Mouse (Mus musculus) CH12.LX (cell line): ENCODE data around the gene Ddost. TPM values are rescaled to one million over a fixed set of nuclear protein-coding genes. Genes with fewer than 3 reads are reported as not detected.

Experiments
- DNase-seq: peaks from one replicate; pipeline ENCODE4 v3.0.0-alpha.2; 2013; ENCODE audit errors: extremely low read depth
- H3K27ac ChIP-seq: 2 replicates; pipeline ENCODE4 v1.5.1; 2012; ENCODE audit warnings: low read depth, mild to moderate bottlenecking, control low read depth, moderate library complexity; ENCODE audit not compliant: insufficient read depth
- H3K27me3 ChIP-seq: replicated peaks from 2 replicates; pipeline ENCODE3; 2012; ENCODE audit warnings: inconsistent platforms
- H3K36me3 ChIP-seq, 2 experiments: replicated peaks in 1 of 2; 2 replicates each; pipeline versions ENCODE3 to v1.6.1; 2012; ENCODE audit warnings: inconsistent platforms in 1 of 2, low read length in 1 of 2, mild to moderate bottlenecking in 1 of 2, mixed read lengths in 1 of 2, moderate library complexity in 1 of 2; ENCODE audit not compliant: control insufficient read depth in 1 of 2, insufficient read depth in 1 of 2
- H3K4me1 ChIP-seq, 2 experiments: 2 replicates each; pipeline ENCODE4 v1.6.1; 2012; ENCODE audit warnings: inconsistent platforms in 1 of 2, moderate library complexity in 1 of 2; ENCODE audit not compliant: insufficient read depth in 2 of 2, control insufficient read depth in 1 of 2
- H3K4me2 ChIP-seq: 2 replicates; pipeline ENCODE4 v1.6.1; 2012; ENCODE audit warnings: low read depth, mild to moderate bottlenecking, control low read depth; ENCODE audit not compliant: poor library complexity, insufficient read depth, severe bottlenecking
- H3K4me3 ChIP-seq, 3 experiments: fragments of 150-350 bp in 1 of 3; sonication (generic) in 1 of 3; replicated peaks in 1 of 3; 2 replicates each; pipeline versions ENCODE3 to v1.5.1; 2011 to 2012; ENCODE audit warnings: low read depth in 2 of 3, low read length in 2 of 3, mild to moderate bottlenecking in 2 of 3, moderate library complexity in 2 of 3, control low read depth in 1 of 3, improper control_type of control experiment in 1 of 3, inconsistent platforms in 1 of 3, mixed read lengths in 1 of 3; ENCODE audit not compliant: poor library complexity in 1 of 3
- H3K79me2 ChIP-seq: replicated peaks from 2 replicates; pipeline ENCODE4 v1.6.1; 2012; ENCODE audit warnings: mild to moderate bottlenecking, moderate library complexity; ENCODE audit not compliant: control insufficient read depth, poor library complexity, insufficient read depth, severe bottlenecking; ENCODE audit errors: extremely low read depth
- H3K9ac ChIP-seq: 2 replicates; pipeline ENCODE4 v1.6.1; 2012; ENCODE audit warnings: low read depth, mild to moderate bottlenecking, control low read depth, moderate library complexity; ENCODE audit not compliant: insufficient read depth
- H3K9me3 ChIP-seq: replicated peaks from 2 replicates; pipeline ENCODE3; 2012; ENCODE audit warnings: low read length, inconsistent platforms, mixed read lengths
- CHD2 ChIP-seq: IDR thresholded peaks from 2 replicates; pipeline ENCODE4 v1.6.1; 2011; ENCODE audit warnings: low read length, improper control_type of control experiment
- EP300 ChIP-seq: IDR thresholded peaks from 2 replicates; pipeline ENCODE4 v1.6.1; 2011; ENCODE audit warnings: low read length, improper control_type of control experiment
- IRF4 ChIP-seq: IDR thresholded peaks from 2 replicates; pipeline ENCODE4 v1.6.1; 2014; ENCODE audit warnings: low read depth, mild to moderate bottlenecking, inconsistent platforms, low read length, improper control_type of control experiment
- JUN ChIP-seq: IDR thresholded peaks from 2 replicates; pipeline ENCODE4 v1.6.1; 2011; ENCODE audit warnings: low read depth, mild to moderate bottlenecking, low read length, improper control_type of control experiment, moderate library complexity; ENCODE audit not compliant: insufficient read depth
- JUND ChIP-seq: conservative IDR thresholded peaks from 2 replicates; pipeline ENCODE4 v1.6.1; 2011; ENCODE audit warnings: low read depth, low read length, improper control_type of control experiment
- MAZ ChIP-seq: IDR thresholded peaks from 2 replicates; pipeline ENCODE4 v1.6.1; 2012; ENCODE audit warnings: low read depth, mild to moderate bottlenecking, inconsistent platforms, low read length, improper control_type of control experiment, moderate library complexity
- MEF2A ChIP-seq: IDR thresholded peaks from 2 replicates; pipeline ENCODE4 v1.6.1; 2014; ENCODE audit warnings: low read depth, mild to moderate bottlenecking, inconsistent platforms, low read length, improper control_type of control experiment, borderline replicate concordance
- MXI1 ChIP-seq: IDR thresholded peaks from 2 replicates; pipeline ENCODE4 v1.6.1; 2011; ENCODE audit warnings: mild to moderate bottlenecking, low read depth, low read length, improper control_type of control experiment
- NELFE ChIP-seq: IDR thresholded peaks from 2 replicates; pipeline ENCODE4 v1.6.1; 2011; ENCODE audit warnings: low read depth, low read length, improper control_type of control experiment
- POLR2AphosphoS2 ChIP-seq: IDR thresholded peaks from 2 replicates; pipeline ENCODE4 v1.6.1; 2011; ENCODE audit warnings: low read depth, low read length, improper control_type of control experiment
- RAD21 ChIP-seq: IDR thresholded peaks from 2 replicates; pipeline ENCODE4 v1.6.1; 2011; ENCODE audit warnings: low read depth, mild to moderate bottlenecking, low read length, improper control_type of control experiment, moderate library complexity
- SMC3 ChIP-seq: IDR thresholded peaks from 2 replicates; pipeline ENCODE4 v1.6.1; 2011; ENCODE audit warnings: low read depth, low read length, improper control_type of control experiment
- TCF12 ChIP-seq: IDR thresholded peaks from 2 replicates; pipeline ENCODE4 v1.6.1; 2014; ENCODE audit warnings: low read depth, mild to moderate bottlenecking, inconsistent platforms, low read length, improper control_type of control experiment
- ZKSCAN1 ChIP-seq: IDR thresholded peaks from 2 replicates; pipeline ENCODE4 v1.6.1; 2012; ENCODE audit warnings: low read depth, inconsistent platforms, low read length, improper control_type of control experiment, borderline replicate concordance
- ZMIZ1 ChIP-seq: IDR thresholded peaks from 2 replicates; pipeline ENCODE4 v1.6.1; 2012; ENCODE audit warnings: low read depth, mild to moderate bottlenecking, inconsistent platforms, low read length, improper control_type of control experiment
- dilution Hi-C: fragments of 300-500 bp; cut with MboI; formaldehyde crosslinking; loops from 2 replicates; pipeline ENCODE4 v1.14.3; 2020; ENCODE audit warnings: low sequenced_read_pairs; ENCODE audit not compliant: extremely low pct_unique_long_range_greater_than_20kb, extremely low pct_ligation_motif_present
- in situ Hi-C: fragments of 300-500 bp; cut with MboI; formaldehyde crosslinking; loops from 3 replicates; pipeline ENCODE4 v1.14.3; 2019; ENCODE audit warnings: low sequenced_read_pairs, low pct_ligation_motif_present, low pct_unique_long_range_greater_than_20kb, mixed read lengths
- polyA plus RNA-seq: library from polyadenylated mRNA; unstranded; fragments of >175 nt; gene quantifications from 2 replicates; pipeline ENCODE4 v1.2.1, GENCODE M21; 2012; ENCODE audit warnings: low read depth; ENCODE audit not compliant: insufficient read length
- total RNA-seq, 2 experiments: library from RNA; depleted of rRNA; stranded (reverse); fragments of 300-350 nt in 1 of 2; fragments of >200 nt in 1 of 2; gene quantifications; 2 replicates each; pipeline ENCODE4 v1.2.3; 2012 to 2014

Gene Ddost
- total and polyA plus RNA-seq, 3 experiments, result 163 to 186 (median 164) TPM

DNA sequence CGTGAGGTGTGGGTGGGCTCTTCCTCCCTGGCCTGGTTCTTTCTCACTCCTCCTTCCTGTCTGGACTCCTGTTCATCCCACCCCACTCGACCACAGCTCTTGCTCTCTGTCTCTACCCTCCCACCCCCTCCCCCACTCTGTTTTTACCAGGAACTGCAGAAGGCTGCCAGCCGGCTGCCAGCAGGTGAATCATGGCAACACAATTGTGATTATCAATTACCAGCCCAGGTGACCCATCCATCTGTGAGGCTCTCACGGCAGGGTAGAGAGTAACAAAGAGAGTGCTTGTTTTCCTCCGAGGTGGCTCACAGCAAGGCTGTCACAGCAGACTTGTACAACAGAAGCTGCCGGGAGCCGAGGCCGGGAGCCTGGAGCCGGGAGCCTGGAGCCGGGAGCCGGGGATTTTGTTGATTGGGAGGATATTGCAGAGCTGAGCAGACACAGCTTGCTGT is 56.9 kb downstream of the Ddost start:
- peaks cover 5% of the 10 kb centered on the region for H3K9me3 ChIP-seq
- TF ChIP-seq MEF2A, result no peak
- TF ChIP-seq JUND, result no peak
- no peak for TF ChIP-seq SMC3
- no peak for TF ChIP-seq EP300
- TF ChIP-seq NELFE, result no peak
- no peak for TF ChIP-seq CHD2
- TF ChIP-seq MXI1, result no peak
- no peak for TF ChIP-seq IRF4
- no peak for TF ChIP-seq RAD21
- TF ChIP-seq JUN, result no peak
- TF ChIP-seq MAZ, result no peak
- TF ChIP-seq TCF12, result no peak
- no peak for TF ChIP-seq ZMIZ1
- TF ChIP-seq POLR2AphosphoS2, result no peak
- TF ChIP-seq ZKSCAN1, result no peak
- TF ChIP-seq, all 38 proteins: peak for 0
- Histone ChIP-seq H3K9ac (no peak overlapping the region), H3K36me3 (no peaks in the 10 kb centered on the region), H3K4me2 (no peak overlapping the region), H3K27ac (no peak overlapping the region), H3K4me1 (no peaks in the 10 kb centered on the region), H3K27me3 (peaks cover 84% of the 10 kb centered on the region), H3K79me2 (no peaks in the 10 kb centered on the region), H3K4me3 (no peak overlapping the region)
- dilution Hi-C loops (no loop called here), in situ Hi-C loops (no loop called here)
- DNase-seq, result no peak

Other genes with a start within 250 kb of the Ddost start
- 61.9 and 67.7 TPM in 2 replicates for gene Hp1bp3, start 88.4 kb upstream of the Ddost start, total RNA-seq (2012; rRNA removed)
- 66.9 and 73.7 TPM in 2 replicates for gene Hp1bp3, start 88.4 kb upstream of the Ddost start, total RNA-seq (2014; rRNA removed)
- 78.2 and 84.2 TPM in 2 replicates for gene Hp1bp3, start 88.4 kb upstream of the Ddost start, polyA plus RNA-seq
- 0.68 and 1.1 TPM in 2 replicates for gene Sh2d5, start 54.3 kb upstream of the Ddost start, total RNA-seq (2012; rRNA removed)
- 0.24 and 0.28 TPM in 2 replicates for gene Sh2d5, start 54.3 kb upstream of the Ddost start, total RNA-seq (2014; rRNA removed)
- 0.57 and 0.83 TPM in 2 replicates for gene Sh2d5, start 54.3 kb upstream of the Ddost start, polyA plus RNA-seq
- gene Kif17, start 54.3 kb upstream of the Ddost start, total RNA-seq (2012; rRNA removed), result 0.08 and 0.17 TPM in 2 replicates
- gene Kif17, start 54.3 kb upstream of the Ddost start, total RNA-seq (2014; rRNA removed), result 0.55 and 0.59 TPM in 2 replicates
- gene Kif17, start 54.3 kb upstream of the Ddost start, polyA plus RNA-seq, result 1.5 and 1.8 TPM in 2 replicates
- gene Pink1, start 21.6 kb downstream of the Ddost start, total RNA-seq (2012; rRNA removed), result 7.9 and 10.8 TPM in 2 replicates
- 7.0 and 7.1 TPM in 2 replicates for gene Pink1, start 21.6 kb downstream of the Ddost start, total RNA-seq (2014; rRNA removed)
- 5.5 and 7.2 TPM in 2 replicates for gene Pink1, start 21.6 kb downstream of the Ddost start, polyA plus RNA-seq
- gene Cda, start 63.3 kb downstream of the Ddost start, total RNA-seq (2012; rRNA removed), result not detected in 2 replicates
- gene Cda, start 63.3 kb downstream of the Ddost start, total RNA-seq (2014; rRNA removed), result not detected in 2 replicates
- not detected in 2 replicates for gene Cda, start 63.3 kb downstream of the Ddost start, polyA plus RNA-seq
- not detected in 2 replicates for gene Fam43b, start 91.8 kb downstream of the Ddost start, total RNA-seq (2012; rRNA removed)
- not detected in 2 replicates for gene Fam43b, start 91.8 kb downstream of the Ddost start, total RNA-seq (2014; rRNA removed)
- gene Fam43b, start 91.8 kb downstream of the Ddost start, polyA plus RNA-seq, result not detected in 2 replicates
- 12.3 and 19.7 TPM in 2 replicates for gene Mul1, start 129.9 kb downstream of the Ddost start, total RNA-seq (2012; rRNA removed)
- 8.8 and 10.2 TPM in 2 replicates for gene Mul1, start 129.9 kb downstream of the Ddost start, total RNA-seq (2014; rRNA removed)
- gene Mul1, start 129.9 kb downstream of the Ddost start, polyA plus RNA-seq, result 20.2 and 26.8 TPM in 2 replicates
- gene Camk2n1, start 149.6 kb downstream of the Ddost start, total RNA-seq (2012; rRNA removed), result 0.04 and 0.13 TPM in 2 replicates
- not detected in 2 replicates for gene Camk2n1, start 149.6 kb downstream of the Ddost start, total RNA-seq (2014; rRNA removed)
- not detected in 2 replicates for gene Camk2n1, start 149.6 kb downstream of the Ddost start, polyA plus RNA-seq